Mouse (Mus musculus): ENCODE results near the gene Dpf1. TPM values are rescaled to one million over a fixed set of nuclear protein-coding genes. Genes with fewer than 3 reads are reported as not detected.

Gene Dpf1
- polyA plus RNA-seq, 1 experiment from 2014 or later, result 2.0 TPM

GRCm38 (mm10) chr7:29334156-29334555 lies 30.4 kb downstream of the Dpf1 start:
- no peaks in the 10 kb centered on the region for H3K36me3 ChIP-seq (ENCODE audit: control insufficient read depth, insufficient read depth)
- no peaks in the 10 kb centered on the region for H3K27me3 ChIP-seq (ENCODE audit: control insufficient read depth, insufficient read depth, low read length)
- no peak overlapping the region for H3K4me2 ChIP-seq (ENCODE audit: low read depth, low read length)
- no peaks in the 10 kb centered on the region for H3K9me3 ChIP-seq (replicated peaks; ENCODE audit: control insufficient read depth, low read length)
- WGBS, result 67% methylated on average over 7 of the region's 7 CpGs
- ATAC-seq (replicated peaks; ENCODE audit: extremely low read depth, insufficient read depth, low FRiP score), result no peak
- H3K4me3 ChIP-seq (ENCODE audit: low read length), result no peak overlapping the region
- H3K27ac ChIP-seq (ENCODE audit: low read length), result no peak overlapping the region
- H3K4me1 ChIP-seq (ENCODE audit: control insufficient read depth, insufficient read depth, low read length), result 0 out of 2 replicates have a peak, but pooled peaks cover under 1% of the 10 kb centered on the region
- H3K9ac ChIP-seq (ENCODE audit: low read length), result no peak overlapping the region

GRCm38 (mm10) chr7:29335276-29335675 lies 31.5 kb downstream of the Dpf1 start:
- H3K27me3 ChIP-seq (ENCODE audit: control insufficient read depth, insufficient read depth, low read length), result no peaks in the 10 kb centered on the region
- H3K36me3 ChIP-seq (ENCODE audit: control insufficient read depth, insufficient read depth), result no peaks in the 10 kb centered on the region
- H3K4me2 ChIP-seq (ENCODE audit: low read depth, low read length), result no peak overlapping the region
- H3K9me3 ChIP-seq (replicated peaks; ENCODE audit: control insufficient read depth, low read length), result no peaks in the 10 kb centered on the region
- no peak overlapping the region for H3K9ac ChIP-seq (ENCODE audit: low read length)
- ATAC-seq (replicated peaks; ENCODE audit: extremely low read depth, insufficient read depth, low FRiP score), result no peak
- no peak overlapping the region for H3K4me3 ChIP-seq (ENCODE audit: low read length)
- 0 out of 2 replicates have a peak, but pooled peaks cover 2% of the 10 kb centered on the region for H3K4me1 ChIP-seq (ENCODE audit: control insufficient read depth, insufficient read depth, low read length)
- H3K27ac ChIP-seq (ENCODE audit: low read length), result no peak overlapping the region

- 0 out of 2 replicates have a peak, but pooled peaks cover under 1% of the 10 kb centered on the region for H3K27me3 ChIP-seq (ENCODE audit: control insufficient read depth, insufficient read depth, low read length)
- H3K36me3 ChIP-seq (ENCODE audit: control insufficient read depth, insufficient read depth), result no peaks in the 10 kb centered on the region
- H3K4me2 ChIP-seq (ENCODE audit: low read depth, low read length), result no peak overlapping the region
- ATAC-seq (replicated peaks; ENCODE audit: extremely low read depth, insufficient read depth, low FRiP score), result no peak
- H3K9ac ChIP-seq (ENCODE audit: low read length), result no peak overlapping the region
- H3K27ac ChIP-seq (ENCODE audit: low read length), result no peak overlapping the region
- 72% methylated on average over 6 of the region's 6 CpGs for WGBS
- 0 out of 2 replicates have a peak, but pooled peaks cover 2% of the 10 kb centered on the region for H3K4me1 ChIP-seq (ENCODE audit: control insufficient read depth, insufficient read depth, low read length)
- H3K9me3 ChIP-seq (replicated peaks; ENCODE audit: control insufficient read depth, low read length), result no peaks in the 10 kb centered on the region
- no peak overlapping the region for H3K4me3 ChIP-seq (ENCODE audit: low read length)
These were observed 32.3 kb downstream of the Dpf1 start for GRCm38 (mm10) chr7:29335841-29336671.

- 0 out of 2 replicates have a peak, but pooled peaks cover 2% of the 10 kb centered on the region for H3K4me1 ChIP-seq (ENCODE audit: control insufficient read depth, insufficient read depth, low read length)
- H3K27me3 ChIP-seq (ENCODE audit: control insufficient read depth, insufficient read depth, low read length), result 0 out of 2 replicates have a peak, but pooled peaks cover 3% of the 10 kb centered on the region
- no peak overlapping the region for H3K4me2 ChIP-seq (ENCODE audit: low read depth, low read length)
- WGBS, result 75% methylated on average over 9 of the region's 9 CpGs
- H3K27ac ChIP-seq (ENCODE audit: low read length), result no peak overlapping the region
- H3K36me3 ChIP-seq (ENCODE audit: control insufficient read depth, insufficient read depth), result no peaks in the 10 kb centered on the region
- H3K9me3 ChIP-seq (replicated peaks; ENCODE audit: control insufficient read depth, low read length), result no peaks in the 10 kb centered on the region
- H3K9ac ChIP-seq (ENCODE audit: low read length), result no peak overlapping the region
- H3K4me3 ChIP-seq (ENCODE audit: low read length), result no peak overlapping the region
- no peak for ATAC-seq (replicated peaks; ENCODE audit: extremely low read depth, insufficient read depth, low FRiP score)
These were observed 33.1 kb downstream of the Dpf1 start for GRCm38 (mm10) chr7:29336795-29337319.

- H3K4me3 ChIP-seq (ENCODE audit: low read length), result no peak overlapping the region
- H3K27me3 ChIP-seq (ENCODE audit: control insufficient read depth, insufficient read depth, low read length), result 0 out of 2 replicates have a peak, but pooled peaks cover 3% of the 10 kb centered on the region
- no peaks in the 10 kb centered on the region for H3K36me3 ChIP-seq (ENCODE audit: control insufficient read depth, insufficient read depth)
- 0 out of 2 replicates have a peak, but pooled peaks cover 2% of the 10 kb centered on the region for H3K4me1 ChIP-seq (ENCODE audit: control insufficient read depth, insufficient read depth, low read length)
- H3K4me2 ChIP-seq (ENCODE audit: low read depth, low read length), result no peak overlapping the region
- no peak for ATAC-seq (replicated peaks; ENCODE audit: extremely low read depth, insufficient read depth, low FRiP score)
- H3K27ac ChIP-seq (ENCODE audit: low read length), result no peak overlapping the region
- WGBS, result 72% methylated on average over 2 of the region's 2 CpGs
- H3K9me3 ChIP-seq (replicated peaks; ENCODE audit: control insufficient read depth, low read length), result no peaks in the 10 kb centered on the region
- no peak overlapping the region for H3K9ac ChIP-seq (ENCODE audit: low read length)
These were observed 34.0 kb downstream of the Dpf1 start for GRCm38 (mm10) chr7:29337766-29338165.

GRCm38 (mm10) chr7:29338351-29338919 lies 34.7 kb downstream of the Dpf1 start:
- no peak for ATAC-seq (replicated peaks; ENCODE audit: extremely low read depth, insufficient read depth, low FRiP score)
- H3K4me3 ChIP-seq (ENCODE audit: low read length), result no peak overlapping the region
- H3K9ac ChIP-seq (ENCODE audit: low read length), result no peak overlapping the region
- no peak overlapping the region for H3K27ac ChIP-seq (ENCODE audit: low read length)
- H3K36me3 ChIP-seq (ENCODE audit: control insufficient read depth, insufficient read depth), result no peaks in the 10 kb centered on the region
- no peaks in the 10 kb centered on the region for H3K9me3 ChIP-seq (replicated peaks; ENCODE audit: control insufficient read depth, low read length)
- H3K4me2 ChIP-seq (ENCODE audit: low read depth, low read length), result no peak overlapping the region
- 80% methylated on average over 9 of the region's 9 CpGs for WGBS
- H3K27me3 ChIP-seq (ENCODE audit: control insufficient read depth, insufficient read depth, low read length), result 0 out of 2 replicates have a peak, but pooled peaks cover 3% of the 10 kb centered on the region
- 0 out of 2 replicates have a peak, but pooled peaks cover 2% of the 10 kb centered on the region for H3K4me1 ChIP-seq (ENCODE audit: control insufficient read depth, insufficient read depth, low read length)

- H3K4me2 ChIP-seq (ENCODE audit: low read depth, low read length), result no peak overlapping the region
- WGBS, result 49% methylated on average over 14 of the region's 14 CpGs
- no peak for ATAC-seq (replicated peaks; ENCODE audit: extremely low read depth, insufficient read depth, low FRiP score)
- H3K9me3 ChIP-seq (replicated peaks; ENCODE audit: control insufficient read depth, low read length), result no peaks in the 10 kb centered on the region
- 0 out of 2 replicates have a peak, but pooled peaks cover 3% of the 10 kb centered on the region for H3K27me3 ChIP-seq (ENCODE audit: control insufficient read depth, insufficient read depth, low read length)
- no peak overlapping the region for H3K9ac ChIP-seq (ENCODE audit: low read length)
- no peak overlapping the region for H3K27ac ChIP-seq (ENCODE audit: low read length)
- H3K4me1 ChIP-seq (ENCODE audit: control insufficient read depth, insufficient read depth, low read length), result 0 out of 2 replicates have a peak, but pooled peaks cover 2% of the 10 kb centered on the region
- no peak overlapping the region for H3K4me3 ChIP-seq (ENCODE audit: low read length)
- no peaks in the 10 kb centered on the region for H3K36me3 ChIP-seq (ENCODE audit: control insufficient read depth, insufficient read depth)
These were observed 35.4 kb downstream of the Dpf1 start for GRCm38 (mm10) chr7:29338984-29339679.

- H3K4me1 ChIP-seq (ENCODE audit: control insufficient read depth, insufficient read depth, low read length), result 0 out of 2 replicates have a peak, but pooled peaks cover 2% of the 10 kb centered on the region
- ATAC-seq (replicated peaks; ENCODE audit: extremely low read depth, insufficient read depth, low FRiP score), result no peak
- H3K9ac ChIP-seq (ENCODE audit: low read length), result no peak overlapping the region
- 91% methylated on average over 9 of the region's 9 CpGs for WGBS
- H3K27ac ChIP-seq (ENCODE audit: low read length), result no peak overlapping the region
- H3K4me3 ChIP-seq (ENCODE audit: low read length), result no peak overlapping the region
- no peak overlapping the region for H3K4me2 ChIP-seq (ENCODE audit: low read depth, low read length)
- H3K9me3 ChIP-seq (replicated peaks; ENCODE audit: control insufficient read depth, low read length), result no peaks in the 10 kb centered on the region
- 0 out of 2 replicates have a peak, but pooled peaks cover 3% of the 10 kb centered on the region for H3K27me3 ChIP-seq (ENCODE audit: control insufficient read depth, insufficient read depth, low read length)
- no peaks in the 10 kb centered on the region for H3K36me3 ChIP-seq (ENCODE audit: control insufficient read depth, insufficient read depth)
These were observed 36.5 kb downstream of the Dpf1 start for GRCm38 (mm10) chr7:29340247-29340646.
